Mouse (Mus musculus) MEL (cell line): ENCODE results near the gene Cmya5. TPM values are rescaled to one million over a fixed set of nuclear protein-coding genes. Genes with fewer than 3 reads are reported as not detected.

ENCODE experiments used
- DNase-seq: peaks from one replicate; pipeline ENCODE4 v3.0.0; 2011; ENCODE audit warnings: low read depth, low spot score
- H3K27ac ChIP-seq: 2 replicates; pipeline ENCODE4 v1.5.1; 2012; ENCODE audit warnings: low read depth, mild to moderate bottlenecking, control low read depth, low read length, moderate library complexity; ENCODE audit not compliant: control insufficient read depth
- H3K27me3 ChIP-seq, 2 experiments: fragments of 150-350 bp in 1 of 2; sonication (generic) in 1 of 2; 2 replicates each; pipeline ENCODE4 v1.6.1; 2012; ENCODE audit warnings: low read length in 2 of 2, mild to moderate bottlenecking in 2 of 2, improper control_type of control experiment in 1 of 2, moderate library complexity in 1 of 2; ENCODE audit not compliant: insufficient read depth in 2 of 2, control insufficient read depth in 1 of 2
- H3K36me3 ChIP-seq, 2 experiments: 2 replicates each; pipeline ENCODE4 v1.6.1; 2012 to 2014; ENCODE audit warnings: low read length in 2 of 2, improper control_type of control experiment in 1 of 2, inconsistent platforms in 1 of 2, mild to moderate bottlenecking in 1 of 2; ENCODE audit not compliant: insufficient read depth in 2 of 2, control insufficient read depth in 1 of 2
- H3K4me1 ChIP-seq, 2 experiments: fragments of 150-350 bp in 1 of 2; sonication (generic) in 1 of 2; 2 replicates each; pipeline ENCODE4 v1.6.1; 2012; ENCODE audit warnings: low read length in 2 of 2, improper control_type of control experiment in 1 of 2, mild to moderate bottlenecking in 1 of 2; ENCODE audit not compliant: insufficient read depth in 2 of 2, control insufficient read depth in 1 of 2
- H3K4me3 ChIP-seq, 2 experiments: fragments of 150-350 bp in 1 of 2; sonication (generic) in 1 of 2; 2 replicates each; pipeline ENCODE4 v1.5.1; 2012; ENCODE audit warnings: low read depth in 2 of 2, low read length in 2 of 2, mild to moderate bottlenecking in 2 of 2, moderate library complexity in 2 of 2, control low read depth in 1 of 2, improper control_type of control experiment in 1 of 2; ENCODE audit not compliant: control insufficient read depth in 1 of 2, insufficient read depth in 1 of 2
- H3K79me2 ChIP-seq: 2 replicates; pipeline ENCODE4 v1.6.1; 2012; ENCODE audit warnings: mild to moderate bottlenecking, low read length, moderate library complexity; ENCODE audit not compliant: control insufficient read depth, poor library complexity, insufficient read depth
- H3K9ac ChIP-seq: 2 replicates; pipeline ENCODE4 v1.6.1; 2012; ENCODE audit warnings: low read depth, mild to moderate bottlenecking, control low read depth, low read length, moderate library complexity; ENCODE audit not compliant: control insufficient read depth, poor library complexity, severe bottlenecking
- H3K9me3 ChIP-seq: fragments of 150-350 bp; sonication (generic); replicated peaks from 2 replicates; pipeline ENCODE4 v1.6.1; 2012; ENCODE audit warnings: mild to moderate bottlenecking, low read length, improper control_type of control experiment, moderate library complexity; ENCODE audit not compliant: insufficient read depth
- ETS1 ChIP-seq: IDR thresholded peaks from 2 replicates; pipeline ENCODE4 v1.6.1; 2012; ENCODE audit warnings: low read depth, mild to moderate bottlenecking, inconsistent platforms, low read length, improper control_type of control experiment, moderate library complexity
- GATA1 ChIP-seq: IDR thresholded peaks from 2 replicates; pipeline ENCODE4 v1.6.1; 2011; ENCODE audit warnings: low read depth, low read length, improper control_type of control experiment
- HCFC1 ChIP-seq: IDR thresholded peaks from 2 replicates; pipeline ENCODE4 v1.6.1; 2012; ENCODE audit warnings: low read depth, mild to moderate bottlenecking, inconsistent platforms, low read length, improper control_type of control experiment, moderate library complexity
- JUND ChIP-seq: IDR thresholded peaks from 2 replicates; pipeline ENCODE4 v1.6.1; 2011; ENCODE audit warnings: low read depth, mild to moderate bottlenecking, improper control_type of control experiment, low read length
- KAT2A ChIP-seq: conservative IDR thresholded peaks from 2 replicates; pipeline ENCODE4 v1.6.1; 2012; ENCODE audit warnings: low read depth, low read length, improper control_type of control experiment, inconsistent platforms
- MAFK ChIP-seq: IDR thresholded peaks from 2 replicates; pipeline ENCODE4 v1.6.1; 2011; ENCODE audit warnings: low read depth, mild to moderate bottlenecking, low read length, improper control_type of control experiment, borderline replicate concordance
- MAX ChIP-seq: IDR thresholded peaks from 2 replicates; pipeline ENCODE4 v1.6.1; 2011; ENCODE audit warnings: low read length, improper control_type of control experiment
- MYC ChIP-seq: IDR thresholded peaks from 2 replicates; pipeline ENCODE4 v1.6.1; 2011; ENCODE audit warnings: low read depth, mild to moderate bottlenecking, low read length, improper control_type of control experiment, moderate library complexity
- NRF1 ChIP-seq: IDR thresholded peaks from 2 replicates; pipeline ENCODE4 v1.6.1; 2014; ENCODE audit warnings: low read depth, mild to moderate bottlenecking, inconsistent platforms, low read length, improper control_type of control experiment, moderate library complexity; ENCODE audit not compliant: poor library complexity, insufficient read depth, severe bottlenecking
- POLR2A ChIP-seq, 2 experiments: IDR thresholded peaks; 2 replicates each; pipeline ENCODE4 v1.6.1; 2011 to 2012; ENCODE audit warnings: low read length in 2 of 2, mild to moderate bottlenecking in 2 of 2, control low read depth in 1 of 2, improper control_type of control experiment in 1 of 2, low read depth in 1 of 2, moderate library complexity in 1 of 2; ENCODE audit not compliant: control insufficient read depth in 1 of 2, insufficient read depth in 1 of 2, poor library complexity in 1 of 2
- POLR2AphosphoS2 ChIP-seq: IDR thresholded peaks from 2 replicates; pipeline ENCODE4 v1.6.1; 2011; ENCODE audit warnings: low read length, improper control_type of control experiment
- POLR2AphosphoS5 ChIP-seq: IDR thresholded peaks from 2 replicates; pipeline ENCODE4 v1.6.1; 2012; ENCODE audit warnings: low read depth, borderline replicate concordance, mild to moderate bottlenecking, inconsistent platforms, low read length, moderate library complexity, mixed read lengths
- SIN3A ChIP-seq: IDR thresholded peaks from 2 replicates; pipeline ENCODE4 v1.6.1; 2012; ENCODE audit warnings: low read length, improper control_type of control experiment, inconsistent platforms
- TAL1 ChIP-seq: IDR thresholded peaks from 2 replicates; pipeline ENCODE4 v1.6.1; 2012; ENCODE audit warnings: mild to moderate bottlenecking, inconsistent platforms, low read length, moderate library complexity, mixed read lengths
- TBP ChIP-seq: IDR thresholded peaks from 2 replicates; pipeline ENCODE4 v1.8.0; 2011; ENCODE audit warnings: low read depth, low read length, improper control_type of control experiment
- USF1 ChIP-seq: IDR thresholded peaks from 2 replicates; pipeline ENCODE4 v1.6.1; 2014; ENCODE audit warnings: low read depth, mild to moderate bottlenecking, inconsistent platforms, low read length, improper control_type of control experiment, moderate library complexity
- USF2 ChIP-seq, 2 experiments: IDR thresholded peaks; 2 replicates each; pipeline ENCODE4 v1.6.1; 2011 to 2012; ENCODE audit warnings: improper control_type of control experiment in 2 of 2, low read length in 2 of 2, borderline replicate concordance in 1 of 2, inconsistent platforms in 1 of 2, low read depth in 1 of 2, mild to moderate bottlenecking in 1 of 2; ENCODE audit not compliant: insufficient read depth in 1 of 2
- ZNF384 ChIP-seq: IDR thresholded peaks from 2 replicates; pipeline ENCODE4 v1.6.1; 2012; ENCODE audit warnings: low read depth, mild to moderate bottlenecking, inconsistent platforms, low read length, improper control_type of control experiment
- polyA plus RNA-seq, 2 experiments: library from polyadenylated mRNA; stranded (reverse) in 1 of 2; unstranded in 1 of 2; fragments of >175 nt in 1 of 2; fragments of >200 nt in 1 of 2; gene quantifications; 2 replicates each; pipeline versions ENCODE4 v1.2.1 to v1.2.4; 2012; ENCODE audit warnings: low replicate concordance in 2 of 2, low read depth in 1 of 2; ENCODE audit not compliant: insufficient read length in 2 of 2, insufficient read depth in 1 of 2, missing spikeins in 1 of 2
- total RNA-seq: library from RNA; depleted of rRNA; stranded (reverse); fragments of 300-350 nt; gene quantifications from 2 replicates; pipeline ENCODE4 v1.2.3, GENCODE M21; 2012

The Cmya5 gene
- total and polyA plus RNA-seq, 3 experiments: under 0.01 TPM; not detected in 2

DNA sequence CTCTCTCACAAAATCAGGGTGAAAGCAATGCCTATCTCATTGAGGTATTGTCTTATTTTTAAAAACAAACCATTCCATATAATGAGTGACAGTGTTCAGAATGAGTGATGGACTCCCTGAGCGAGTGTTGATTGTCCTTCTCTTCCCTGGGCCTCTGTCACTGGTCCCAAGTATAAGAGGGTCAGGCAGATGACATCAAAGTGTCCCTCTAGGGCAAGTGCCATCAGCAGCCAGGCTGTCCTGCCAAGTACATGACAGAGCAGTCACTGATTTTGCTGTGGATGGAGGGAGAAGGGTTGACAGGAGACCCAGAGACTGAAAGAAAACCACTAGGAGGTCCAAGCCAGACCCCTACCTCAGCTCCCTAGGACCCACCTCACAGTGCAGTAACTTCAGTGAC is 8.3 kb downstream of the Cmya5 start:
- no peak overlapping the region for H3K9ac ChIP-seq
- TF ChIP-seq ZNF384 (no peak), TBP (no peak), HCFC1 (no peak), MAX (no peak), JUND (no peak), KAT2A (no peak), POLR2AphosphoS5 (no peak), POLR2AphosphoS2 (no peak), NRF1 (no peak)
- TF ChIP-seq, all 39 proteins: peak for 0
- no peaks in the 10 kb centered on the region for H3K79me2 ChIP-seq
- no peaks in the 10 kb centered on the region for H3K4me1 ChIP-seq
- H3K27me3 ChIP-seq: peaks cover 0 to 1% of the 10 kb centered on the region in 2 experiments; a peak in 3 of 4 replicates
- DNase-seq: no peak
- no peak overlapping the region for H3K27ac ChIP-seq
- H3K4me3 ChIP-seq: no peak overlapping the region
- H3K36me3 ChIP-seq: no peaks in the 10 kb centered on the region
- H3K9me3 ChIP-seq: no peaks in the 10 kb centered on the region

DNA sequence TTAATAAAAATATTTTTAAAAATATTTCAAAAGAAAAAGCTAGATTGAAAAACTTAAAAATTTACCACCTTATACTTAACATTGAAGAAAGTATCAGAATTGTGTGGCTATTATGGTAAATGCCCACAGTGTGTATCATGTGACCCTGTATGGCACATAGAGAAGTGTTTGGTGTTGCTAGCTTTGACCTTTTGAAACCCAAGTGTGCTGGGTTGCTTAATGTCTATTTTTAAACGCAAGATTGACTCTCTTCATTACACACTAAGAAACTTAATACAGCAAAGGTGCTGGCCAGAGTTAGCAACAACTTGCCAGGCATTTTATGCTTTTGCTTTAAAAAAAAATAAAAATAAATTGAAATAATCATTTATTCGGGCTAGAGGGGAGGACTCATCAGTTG is 9.0 kb downstream of the Cmya5 start:
- Histone ChIP-seq H3K36me3 (no peaks in the 10 kb centered on the region), H3K4me1 (no peaks in the 10 kb centered on the region), H3K27me3 (peaks cover 0 to 1% of the 10 kb centered on the region in 2 experiments; a peak in 3 of 4 replicates), H3K27ac (no peak overlapping the region), H3K9ac (no peak overlapping the region), H3K4me3 (no peak overlapping the region), H3K79me2 (no peaks in the 10 kb centered on the region), H3K9me3 (no peaks in the 10 kb centered on the region)
- no peak for DNase-seq
- no peak for TF ChIP-seq ETS1
- no peak for TF ChIP-seq POLR2AphosphoS2
- TF ChIP-seq MAFK: no peak
- no peak for TF ChIP-seq POLR2A (IDR thresholded peaks at IDR 0.05; ENCODE audit: control insufficient read depth in 1 of 2, insufficient read depth in 1 of 2, low read depth in 1 of 2, low read length in 2 of 2, poor library complexity in 1 of 2)
- no peak for TF ChIP-seq SIN3A
- TF ChIP-seq GATA1: no peak
- TF ChIP-seq HCFC1: no peak
- TF ChIP-seq TAL1: no peak
- no peak for TF ChIP-seq USF1
- no peak for TF ChIP-seq USF2 (IDR thresholded peaks at IDR 0.05; ENCODE audit: borderline replicate concordance in 1 of 2, insufficient read depth in 1 of 2, low read depth in 1 of 2, low read length in 2 of 2)
- TF ChIP-seq JUND: no peak
- TF ChIP-seq KAT2A: no peak
- no peak for TF ChIP-seq MYC
